Mouse (Mus musculus) neural tube, embryonic 14.5 days (tissue): ENCODE measurements around the gene Col26a1. TPM values are rescaled to one million over a fixed set of nuclear protein-coding genes. Genes with fewer than 3 reads are reported as not detected.

Source experiments
- ATAC-seq: fragments of 200-750 bp; cut with Nextera tagmentation; 2 replicates; pipeline ENCODE4 v1.8.0; 2017; ENCODE audit warnings: low read depth, mild to moderate bottlenecking, moderate TSS enrichment, moderate library complexity
- H3K27ac ChIP-seq: fragments of 300-500 bp; sonication (generic); 2 replicates; pipeline ENCODE4 v1.5.1; 2014; ENCODE audit warnings: low read depth, mild to moderate bottlenecking, control low read depth, low read length, moderate library complexity, mixed read lengths
- H3K27me3 ChIP-seq: fragments of 300-500 bp; sonication (generic); 2 replicates; pipeline ENCODE4 v1.6.1; 2014; ENCODE audit warnings: low read length; ENCODE audit not compliant: control insufficient read depth, insufficient read depth
- H3K36me3 ChIP-seq: fragments of 300-500 bp; sonication (generic); 2 replicates; pipeline ENCODE4 v1.6.1; 2014; ENCODE audit warnings: low read length, mixed read lengths; ENCODE audit not compliant: control insufficient read depth, insufficient read depth
- H3K4me1 ChIP-seq: fragments of 300-500 bp; sonication (generic); 2 replicates; pipeline ENCODE4 v1.6.1; 2014; ENCODE audit warnings: low read length; ENCODE audit not compliant: control insufficient read depth, insufficient read depth
- H3K4me2 ChIP-seq: fragments of 300-500 bp; sonication (generic); 2 replicates; pipeline ENCODE4 v1.6.1; 2014; ENCODE audit warnings: mild to moderate bottlenecking, low read depth, low read length, control low read depth
- H3K4me3 ChIP-seq: fragments of 300-500 bp; sonication (generic); 2 replicates; pipeline ENCODE4 v1.5.1; 2014; ENCODE audit warnings: low read depth, low read length, control low read depth, mixed read lengths
- H3K9ac ChIP-seq: fragments of 300-500 bp; sonication (generic); replicated peaks from 2 replicates; pipeline ENCODE4 v1.6.1; 2014; ENCODE audit warnings: low read depth, mild to moderate bottlenecking, control low read depth, low read length, mixed read lengths
- H3K9me3 ChIP-seq: fragments of 300-500 bp; sonication (generic); 2 replicates; pipeline ENCODE4 v1.6.1; 2016; ENCODE audit warnings: low read length; ENCODE audit not compliant: control insufficient read depth
- WGBS: fragments of 180-500 bp; shearing (Covaris S2); extraction: QIAGEN DNeasy Blood & Tissue Kit; methylation state at CpG from one replicate; pipeline ENCODE4 v1.1.7; 2014; 5-methylcytosine and 5-hydroxymethylcytosine counted together
- polyA plus RNA-seq: library from polyadenylated mRNA; unstranded; fragments of >200 nt; fragmentation: Nextera tagmentation; extraction: Ambion mirVana; gene quantifications from 2 replicates; pipeline ENCODE4 v1.2.1, GENCODE M21; 2014

Gene Col26a1
- polyA plus RNA-seq, 1 experiment from 2014 or later = 12.6 TPM

GRCm38 (mm10) chr5:136833053-136833452 is 50.0 kb downstream of the Col26a1 start:
- H3K4me2 ChIP-seq = no peak overlapping the region
- no peaks in the 10 kb centered on the region for H3K9me3 ChIP-seq
- WGBS = 88% methylated on average over 3 of the region's 3 CpGs
- no peak overlapping the region for H3K9ac ChIP-seq
- no peaks in the 10 kb centered on the region for H3K27me3 ChIP-seq
- H3K4me3 ChIP-seq = no peak overlapping the region
- no peaks in the 10 kb centered on the region for H3K4me1 ChIP-seq
- no peaks in the 10 kb centered on the region for H3K36me3 ChIP-seq
- no peak for ATAC-seq
- H3K27ac ChIP-seq = no peak overlapping the region

- H3K36me3 ChIP-seq = no peaks in the 10 kb centered on the region
- H3K9ac ChIP-seq = no peak overlapping the region
- WGBS = 57% methylated on average over 3 of the region's 3 CpGs
- no peak overlapping the region for H3K27ac ChIP-seq
- no peaks in the 10 kb centered on the region for H3K9me3 ChIP-seq
- no peak for ATAC-seq
- no peak overlapping the region for H3K4me3 ChIP-seq
- H3K4me1 ChIP-seq = no peaks in the 10 kb centered on the region
- H3K27me3 ChIP-seq = no peaks in the 10 kb centered on the region
- no peak overlapping the region for H3K4me2 ChIP-seq
Measured at GRCm38 (mm10) chr5:136830156-136830555, 52.9 kb downstream of the Col26a1 start.

GRCm38 (mm10) chr5:136821971-136822370 is 61.0 kb downstream of the Col26a1 start:
- no peak overlapping the region for H3K4me2 ChIP-seq
- H3K9ac ChIP-seq = no peak overlapping the region
- no peaks in the 10 kb centered on the region for H3K36me3 ChIP-seq
- no peak overlapping the region for H3K4me3 ChIP-seq
- no peaks in the 10 kb centered on the region for H3K4me1 ChIP-seq
- ATAC-seq = no peak
- WGBS = 70% methylated on average over 8 of the region's 8 CpGs
- H3K9me3 ChIP-seq = no peaks in the 10 kb centered on the region
- no peaks in the 10 kb centered on the region for H3K27me3 ChIP-seq
- H3K27ac ChIP-seq = no peak overlapping the region

- Histone ChIP-seq H3K4me1 (no peaks in the 10 kb centered on the region), H3K9me3 (no peaks in the 10 kb centered on the region), H3K27me3 (no peaks in the 10 kb centered on the region), H3K4me3 (no peak overlapping the region), H3K27ac (no peak overlapping the region), H3K4me2 (no peak overlapping the region), H3K36me3 (no peaks in the 10 kb centered on the region), H3K9ac (no peak overlapping the region)
- 90% methylated on average over 2 of the region's 2 CpGs for WGBS
- no peak for ATAC-seq
Measured at GRCm38 (mm10) chr5:136820911-136821310, 62.1 kb downstream of the Col26a1 start.

GRCm38 (mm10) chr5:136819686-136820085 is 63.3 kb downstream of the Col26a1 start:
- H3K9ac ChIP-seq = no peak overlapping the region

GRCm38 (mm10) chr5:136810539-136811374 is 72.3 kb downstream of the Col26a1 start:
- peaks cover 4% of the 10 kb centered on the region; the same call in 1 of the 2 replicates for H3K9me3 ChIP-seq
- no peak overlapping the region for H3K27ac ChIP-seq
- no peaks in the 10 kb centered on the region for H3K36me3 ChIP-seq
- H3K4me3 ChIP-seq = no peak overlapping the region
- WGBS = 64% methylated on average over 30 of the region's 30 CpGs
- no peaks in the 10 kb centered on the region for H3K4me1 ChIP-seq
- no peak overlapping the region for H3K9ac ChIP-seq
- no peaks in the 10 kb centered on the region for H3K27me3 ChIP-seq
- ATAC-seq = no peak
- H3K4me2 ChIP-seq = no peak overlapping the region

More at GRCm38 (mm10) chr5:136819686-136820085, 63.3 kb downstream of the Col26a1 start:
- no peak overlapping the region for H3K4me2 ChIP-seq
- H3K4me1 ChIP-seq = no peaks in the 10 kb centered on the region
- no peaks in the 10 kb centered on the region for H3K27me3 ChIP-seq
- H3K9me3 ChIP-seq = peaks cover 4% of the 10 kb centered on the region; the same call in 1 of the 2 replicates
- no peak overlapping the region for H3K4me3 ChIP-seq
- no peaks in the 10 kb centered on the region for H3K36me3 ChIP-seq
- ATAC-seq = no peak
- 76% methylated on average over 11 of the region's 11 CpGs for WGBS
- no peak overlapping the region for H3K27ac ChIP-seq

- H3K36me3 ChIP-seq = no peaks in the 10 kb centered on the region
- H3K9me3 ChIP-seq = no peaks in the 10 kb centered on the region
- H3K27me3 ChIP-seq = no peaks in the 10 kb centered on the region
- H3K4me2 ChIP-seq = no peak overlapping the region
- H3K9ac ChIP-seq = no peak overlapping the region
- H3K4me1 ChIP-seq = 0 out of 2 replicates have a peak, but pooled peaks cover 5% of the 10 kb centered on the region
- no peak overlapping the region for H3K27ac ChIP-seq
- 66% methylated on average over 16 of the region's 16 CpGs for WGBS
- no peak overlapping the region for H3K4me3 ChIP-seq
- no peak for ATAC-seq
Measured at GRCm38 (mm10) chr5:136806379-136807056, 76.5 kb downstream of the Col26a1 start.

- H3K9ac ChIP-seq = no peak overlapping the region
- no peak overlapping the region for H3K4me2 ChIP-seq
- no peaks in the 10 kb centered on the region for H3K27me3 ChIP-seq
- H3K4me3 ChIP-seq = no peak overlapping the region
- 0 out of 2 replicates have a peak, but pooled peaks cover 5% of the 10 kb centered on the region for H3K4me1 ChIP-seq
- ATAC-seq = no peak
- 85% methylated on average over 6 of the region's 6 CpGs for WGBS
- no peaks in the 10 kb centered on the region for H3K36me3 ChIP-seq
- H3K9me3 ChIP-seq = no peaks in the 10 kb centered on the region
- no peak overlapping the region for H3K27ac ChIP-seq
Measured at GRCm38 (mm10) chr5:136805019-136805418, 78.0 kb downstream of the Col26a1 start.

- Histone ChIP-seq H3K9me3 (no peaks in the 10 kb centered on the region), H3K4me2 (no peak overlapping the region), H3K4me1 (0 out of 2 replicates have a peak, but pooled peaks cover 5% of the 10 kb centered on the region), H3K36me3 (no peaks in the 10 kb centered on the region), H3K27ac (no peak overlapping the region), H3K4me3 (no peak overlapping the region), H3K9ac (no peak overlapping the region), H3K27me3 (no peaks in the 10 kb centered on the region)
- 29% methylated on average over 1 of the region's 1 CpGs for WGBS
- ATAC-seq = no peak
Measured at GRCm38 (mm10) chr5:136804246-136804645, 78.8 kb downstream of the Col26a1 start.
